ENCODE assay signal across 8 mouse cellular contexts in genomic region chr9:44130581-44131275, GRCm38 (mm10). TPM values are rescaled to one million over a fixed set of nuclear protein-coding genes. Genes with fewer than 3 reads are reported as not detected.
DNase-seq lines count a peak whose midpoint lies in the region; ATAC-seq and TF ChIP-seq lines count a peak whose summit lies in the region.

No protein-coding gene starts in this region.

- 11% methylated on average over 19 of the region's 19 CpGs for WGBS in heart, embryonic 10.5 days
- 13% methylated on average over 17 of the region's 19 CpGs for WGBS in kidney, embryonic 14.5 days
- WGBS in stomach, embryonic 16.5 days, result 21% methylated on average over 19 of the region's 19 CpGs

- H3K4me3 ChIP-seq in cortical plate, adult 2 months (ENCODE audit: insufficient read depth, low read length), result peak overlapping the region; percentile 17; the same call in 1 of the 2 replicates
- H3K4me3 ChIP-seq in heart, embryonic 10.5 days, result peak overlapping the region; percentile 63
- H3K4me3 ChIP-seq in kidney, embryonic 14.5 days (ENCODE audit: low read length), result peak overlapping the region; percentile 36; the same call in 1 of the 2 replicates
- H3K4me3 ChIP-seq in stomach, embryonic 16.5 days (replicated peaks; ENCODE audit: low read length), result peak overlapping the region; percentile 45

- no peak for TF ChIP-seq POLR2A in cortical plate, adult 2 months (IDR thresholded peaks at IDR 0.05; ENCODE audit: extremely low read depth, insufficient read depth, low read length)

- peak overlapping the region; percentile 64 for H3K4me2 ChIP-seq in kidney, embryonic 14.5 days (replicated peaks; ENCODE audit: low read depth, low read length)
- peak overlapping the region; percentile 70 for H3K4me2 ChIP-seq in stomach, embryonic 16.5 days (ENCODE audit: low read depth, low read length)

- H3K9ac ChIP-seq in kidney, embryonic 14.5 days (ENCODE audit: low read depth, low read length), result 0 out of 2 replicates have a peak overlapping the region, but pooled peaks have one; percentile 31
- H3K9ac ChIP-seq in stomach, embryonic 16.5 days (ENCODE audit: low read length), result peak overlapping the region; percentile 74

- DNase-seq in adrenal gland, adult 2 months, result peak; percentile 32
- DNase-seq in adrenal gland, adult 8-10 months, result no peak
- DNase-seq in heart, embryonic 10.5 days (ENCODE audit: low spot score), result peak; percentile 80
- DNase-seq in lung, postnatal 10 days, result peak; percentile 83
- DNase-seq in urinary bladder, postnatal 25 days (ENCODE audit: low spot score), result no peak

- peak; percentile 36 for ATAC-seq in kidney, embryonic 14.5 days (ENCODE audit: low FRiP score, low TSS enrichment)
- ATAC-seq in stomach, embryonic 16.5 days (ENCODE audit: insufficient read depth, low FRiP score), result peak; percentile 25

- H3K27ac ChIP-seq in cortical plate, adult 2 months (ENCODE audit: insufficient read depth, low read length), result peak overlapping the region; percentile 82
- peak overlapping the region; percentile 91 for H3K27ac ChIP-seq in heart, embryonic 10.5 days
- H3K27ac ChIP-seq in kidney, embryonic 14.5 days (ENCODE audit: low read depth, low read length), result peak overlapping the region; percentile 88
- peak overlapping the region; percentile 95 for H3K27ac ChIP-seq in stomach, embryonic 16.5 days (ENCODE audit: low read length)

- H3K36me3 ChIP-seq in heart, embryonic 10.5 days, result no peaks in the 10 kb centered on the region
- no peaks in the 10 kb centered on the region for H3K36me3 ChIP-seq in kidney, embryonic 14.5 days (ENCODE audit: control insufficient read depth, insufficient read depth, low read length)
- H3K36me3 ChIP-seq in stomach, embryonic 16.5 days (ENCODE audit: control insufficient read depth, insufficient read depth, low read length), result no peaks in the 10 kb centered on the region

- peaks cover 45% of the 10 kb centered on the region for H3K27me3 ChIP-seq in heart, embryonic 10.5 days (ENCODE audit: insufficient read depth, poor library complexity, severe bottlenecking)
- no peaks in the 10 kb centered on the region for H3K27me3 ChIP-seq in kidney, embryonic 14.5 days (ENCODE audit: control insufficient read depth, insufficient read depth, low read length)
- H3K27me3 ChIP-seq in stomach, embryonic 16.5 days (ENCODE audit: control insufficient read depth, insufficient read depth, low read length), result no peaks in the 10 kb centered on the region

- H3K4me1 ChIP-seq in cortical plate, adult 2 months (ENCODE audit: control insufficient read depth, insufficient read depth, low read length), result peaks cover 3% of the 10 kb centered on the region; the same call in 1 of the 2 replicates
- peaks cover 68% of the 10 kb centered on the region for H3K4me1 ChIP-seq in heart, embryonic 10.5 days
- H3K4me1 ChIP-seq in kidney, embryonic 14.5 days (ENCODE audit: control insufficient read depth, insufficient read depth, low read length), result peaks cover 51% of the 10 kb centered on the region
- peaks cover 43% of the 10 kb centered on the region for H3K4me1 ChIP-seq in stomach, embryonic 16.5 days (ENCODE audit: control insufficient read depth, insufficient read depth, low read length)

- TF ChIP-seq CTCF in cortical plate, adult 2 months (IDR thresholded peaks at IDR 0.05; ENCODE audit: extremely low read depth, insufficient read depth, low read length), result no peak

- no peaks in the 10 kb centered on the region for H3K9me3 ChIP-seq in heart, embryonic 10.5 days
- no peaks in the 10 kb centered on the region for H3K9me3 ChIP-seq in kidney, embryonic 14.5 days (ENCODE audit: control insufficient read depth, low read length)
- no peaks in the 10 kb centered on the region for H3K9me3 ChIP-seq in stomach, embryonic 16.5 days (replicated peaks; ENCODE audit: control insufficient read depth, low read length)

RNA-seq across cellular contexts. Expression of gene Mcam, which starts 3.5 kb away (rescaled TPM):
- 10 to 100 TPM; 30.5 to 52.2 TPM for total RNA-seq in adrenal gland, adult 2 months (2021)
- 24.9 and 39.4 TPM in 2 replicates for polyA plus RNA-seq in adrenal gland, adult 2 months (2012; rRNA removed)
- total RNA-seq in adrenal gland, adult 8-10 months (2022), result 10 to 100 TPM; 21.4 to 70.9 (median 38.2) TPM
- 26.2 and 27.4 TPM in 2 replicates for polyA plus RNA-seq in cortical plate, adult 2 months (2012; rRNA removed)
- 34.6 and 67.0 TPM in 2 replicates for polyA plus RNA-seq in heart, embryonic 10.5 days (2016; fragmentation: Nextera tagmentation; extraction: Ambion mirVana)
- polyA plus RNA-seq in kidney, embryonic 14.5 days (2014; fragmentation: Nextera tagmentation; extraction: Ambion mirVana), result 26.3 and 39.7 TPM in 2 replicates
- polyA plus RNA-seq in stomach, embryonic 16.5 days (2015; fragmentation: Nextera tagmentation; extraction: Ambion mirVana), result 53.6 and 56.9 TPM in 2 replicates

RNA-seq across cellular contexts. Expression of gene Rnf26, which starts 17.4 kb away (rescaled TPM):
- total RNA-seq in adrenal gland, adult 2 months (2021), result 10 to 100 TPM; 28.7 to 30.4 TPM
- 72.9 and 76.9 TPM in 2 replicates for polyA plus RNA-seq in adrenal gland, adult 2 months (2012; rRNA removed)
- 10 to 100 TPM; 29.8 to 36.7 (median 31.5) TPM for total RNA-seq in adrenal gland, adult 8-10 months (2022)
- 29.5 and 30.3 TPM in 2 replicates for polyA plus RNA-seq in cortical plate, adult 2 months (2012; rRNA removed)
- 53.6 and 55.8 TPM in 2 replicates for polyA plus RNA-seq in heart, embryonic 10.5 days (2016; fragmentation: Nextera tagmentation; extraction: Ambion mirVana)
- polyA plus RNA-seq in kidney, embryonic 14.5 days (2014; fragmentation: Nextera tagmentation; extraction: Ambion mirVana), result 51.1 and 78.4 TPM in 2 replicates
- polyA plus RNA-seq in stomach, embryonic 16.5 days (2015; fragmentation: Nextera tagmentation; extraction: Ambion mirVana), result 42.3 and 50.6 TPM in 2 replicates

RNA-seq across cellular contexts. Expression of gene Gm49380, which starts 17.4 kb away (rescaled TPM):
- under 1 TPM; 0.12 to 0.76 TPM for total RNA-seq in adrenal gland, adult 2 months (2021)
- 1.1 TPM in 1 of 2 replicates, not detected in the other for polyA plus RNA-seq in adrenal gland, adult 2 months (2012; rRNA removed)
- total RNA-seq in adrenal gland, adult 8-10 months (2022), result 1 to 10 TPM in 1 of 4 experiments, under 1 TPM in 3; 0.20 to 1.1 (median 0.93) TPM
- polyA plus RNA-seq in cortical plate, adult 2 months (2012; rRNA removed), result 0.10 and 0.19 TPM in 2 replicates
- 0.07 and 0.18 TPM in 2 replicates for polyA plus RNA-seq in heart, embryonic 10.5 days (2016; fragmentation: Nextera tagmentation; extraction: Ambion mirVana)
- polyA plus RNA-seq in kidney, embryonic 14.5 days (2014; fragmentation: Nextera tagmentation; extraction: Ambion mirVana), result 0.09 and 0.14 TPM in 2 replicates
- 0.19 and 0.21 TPM in 2 replicates for polyA plus RNA-seq in stomach, embryonic 16.5 days (2015; fragmentation: Nextera tagmentation; extraction: Ambion mirVana)

RNA-seq across cellular contexts. Expression of gene C1qtnf5, which starts 23.7 kb away (rescaled TPM):
- total RNA-seq in adrenal gland, adult 2 months (2021), result 10 to 100 TPM; 11.2 to 17.6 TPM
- 32.4 and 34.3 TPM in 2 replicates for polyA plus RNA-seq in adrenal gland, adult 2 months (2012; rRNA removed)
- 10 to 100 TPM; 13.7 to 22.0 (median 18.7) TPM for total RNA-seq in adrenal gland, adult 8-10 months (2022)
- polyA plus RNA-seq in cortical plate, adult 2 months (2012; rRNA removed), result 24.7 and 30.5 TPM in 2 replicates
- 0.50 TPM in 1 of 2 replicates, not detected in the other for polyA plus RNA-seq in heart, embryonic 10.5 days (2016; fragmentation: Nextera tagmentation; extraction: Ambion mirVana)
- polyA plus RNA-seq in kidney, embryonic 14.5 days (2014; fragmentation: Nextera tagmentation; extraction: Ambion mirVana), result 4.6 and 5.4 TPM in 2 replicates
- 2.4 and 2.5 TPM in 2 replicates for polyA plus RNA-seq in stomach, embryonic 16.5 days (2015; fragmentation: Nextera tagmentation; extraction: Ambion mirVana)

RNA-seq across cellular contexts. Expression of gene Mfrp, which starts 29.2 kb away (rescaled TPM):
- under 1 TPM in 1 of 2 experiments, not detected in 1; 0.10 TPM for total RNA-seq in adrenal gland, adult 2 months (2021)
- polyA plus RNA-seq in adrenal gland, adult 2 months (2012; rRNA removed), result 0.40 TPM in 1 of 2 replicates, not detected in the other
- total RNA-seq in adrenal gland, adult 8-10 months (2022), result under 1 TPM in 2 of 4 experiments, not detected in 2; 0.10 to 0.31 TPM
- 0.15 and 0.35 TPM in 2 replicates for polyA plus RNA-seq in cortical plate, adult 2 months (2012; rRNA removed)
- polyA plus RNA-seq in heart, embryonic 10.5 days (2016; fragmentation: Nextera tagmentation; extraction: Ambion mirVana), result 0.21 TPM in 1 of 2 replicates, not detected in the other
- polyA plus RNA-seq in kidney, embryonic 14.5 days (2014; fragmentation: Nextera tagmentation; extraction: Ambion mirVana), result 0.14 TPM in 1 of 2 replicates, not detected in the other
- polyA plus RNA-seq in stomach, embryonic 16.5 days (2015; fragmentation: Nextera tagmentation; extraction: Ambion mirVana), result 0.08 and 0.20 TPM in 2 replicates

Comparison
In these comparisons a context has a peak if more than half of its experiments do, and no peak if none do; other contexts are left out.
1. DNase-seq: peak in adrenal gland, adult 2 months (single experiment), heart, embryonic 10.5 days (single experiment) and lung, postnatal 10 days (single experiment); none in adrenal gland, adult 8-10 months (single experiment) and urinary bladder, postnatal 25 days (single experiment).
2. Peak in every context shown above with its lines, with median percentiles within 50 percentile points of each other: H3K27ac ChIP-seq and H3K4me3 ChIP-seq.